Mouse (Mus musculus) heart, postnatal 4 days (tissue): Measurements from ENCODE around the gene Ap2m1. TPM values are rescaled to one million over a fixed set of nuclear protein-coding genes. Genes with fewer than 3 reads are reported as not detected.
"Not testable (repeated sequence)": the region's sequence is repeated elsewhere in the genome, so short reads cannot be mapped to it uniquely, and the experiment has no call there.

Experiments
- DNase-seq: peaks from one replicate; pipeline ENCODE4 v3.0.0; 2021
- total RNA-seq, 2 experiments: library from RNA; stranded (reverse); gene quantifications; 2 replicates each; pipeline ENCODE4 v1.2.3; 2021

The Ap2m1 gene
- 100 to 1,000 TPM; 283 to 296 TPM for total RNA-seq

DNA sequence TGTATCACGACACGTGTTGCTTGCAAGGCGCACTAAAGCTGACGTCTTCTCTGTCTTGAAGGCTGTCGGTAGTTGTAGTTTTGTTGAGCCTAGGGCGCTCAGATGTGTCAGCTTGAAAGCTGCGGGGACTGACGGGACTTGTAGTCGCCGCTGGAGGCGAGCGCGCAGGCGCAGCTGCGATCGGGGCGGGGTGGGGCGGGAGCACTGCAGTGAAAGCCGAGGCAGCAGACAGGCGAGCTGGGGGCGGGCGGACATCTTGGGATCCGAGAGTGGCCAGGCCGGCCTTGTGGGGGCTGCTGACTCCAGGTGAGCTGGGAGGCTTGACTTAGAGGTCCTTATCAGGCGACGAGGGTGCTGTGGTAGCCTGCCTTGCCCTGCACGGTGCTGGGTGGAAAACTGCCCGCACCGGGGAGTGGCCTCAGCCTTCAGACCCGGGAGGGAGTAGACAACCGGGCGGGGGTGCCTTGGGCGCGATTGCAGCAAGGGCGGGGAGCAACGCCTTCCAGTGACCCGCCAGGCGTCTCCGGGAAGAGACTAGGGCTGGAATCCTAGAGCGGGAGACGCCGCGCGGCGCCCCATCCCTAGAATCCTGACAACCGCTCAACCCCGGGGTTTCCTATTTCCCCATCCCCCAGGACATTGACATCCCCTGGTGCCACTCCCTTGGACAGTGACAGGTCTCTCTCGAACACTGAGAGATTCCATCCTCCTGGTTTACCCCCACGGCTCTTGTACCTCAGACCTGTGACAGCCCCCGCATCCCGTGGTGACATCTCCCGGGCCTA lies at the start of gene Ap2m1:
Gene Ap2m1 (plus strand): TSS at position 183 of the 785 bp plus-strand sequence.
- DNase-seq: peak; percentile 94

DNA sequence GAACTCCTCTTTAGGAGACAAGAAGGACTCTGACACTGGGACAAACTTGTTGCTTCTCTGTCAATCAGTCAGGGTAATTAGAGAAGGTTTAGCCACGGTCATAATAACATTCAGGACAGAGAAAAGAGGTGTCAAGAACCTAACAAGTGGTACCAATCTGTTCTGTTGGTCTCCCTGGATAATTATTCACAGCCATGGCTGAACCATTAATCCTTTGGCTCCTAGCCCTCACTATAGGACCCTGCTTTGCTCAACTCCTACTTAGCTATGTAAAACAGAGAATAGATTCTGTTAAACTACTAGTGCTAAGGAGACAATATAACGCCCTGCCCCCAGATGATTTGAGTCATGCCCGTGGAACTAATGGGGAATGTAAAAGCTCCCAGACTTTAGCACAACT lies 49.2 kb upstream of the Ap2m1 start:
- no peak for DNase-seq

DNA sequence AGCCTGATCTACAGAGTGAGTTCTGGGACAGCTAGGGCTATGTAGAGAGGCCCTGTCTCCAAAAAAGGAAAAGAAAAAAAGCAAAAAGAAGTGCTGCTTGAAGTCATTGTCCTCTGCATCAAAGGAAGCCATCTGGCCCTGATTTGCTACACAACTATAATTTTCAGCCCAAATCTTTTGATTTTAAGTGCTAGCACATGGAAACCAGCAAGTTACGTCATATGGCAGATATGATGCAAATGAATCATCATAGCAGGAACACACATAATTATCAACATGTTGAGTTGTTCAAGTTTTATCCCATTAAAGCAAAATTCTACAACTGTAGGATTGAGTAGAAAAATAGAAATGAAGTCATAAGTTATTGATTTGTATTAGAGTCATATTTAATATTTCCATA lies 47.1 kb upstream of the Ap2m1 start:
- no peak for DNase-seq

DNA sequence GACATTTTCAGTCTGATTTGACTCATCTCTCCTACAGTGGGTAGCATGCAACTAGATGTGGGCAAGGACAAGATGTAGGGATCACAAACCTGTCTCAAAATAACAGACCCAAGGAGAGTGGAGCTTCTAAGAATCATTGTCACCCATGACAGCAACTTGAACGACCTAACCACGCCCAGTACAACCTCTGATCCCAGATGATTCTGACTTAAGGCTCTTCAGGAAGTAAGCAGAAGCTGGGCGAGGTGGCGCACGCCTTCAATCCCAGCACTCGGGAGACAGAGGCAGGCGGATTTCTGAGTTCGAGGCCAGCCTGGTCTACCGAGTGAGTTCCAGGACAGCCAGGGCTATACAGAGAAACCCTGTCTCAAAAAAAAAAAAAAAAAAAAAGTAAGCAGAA lies 46.5 kb upstream of the Ap2m1 start:
- not testable (repeated sequence) for DNase-seq

DNA sequence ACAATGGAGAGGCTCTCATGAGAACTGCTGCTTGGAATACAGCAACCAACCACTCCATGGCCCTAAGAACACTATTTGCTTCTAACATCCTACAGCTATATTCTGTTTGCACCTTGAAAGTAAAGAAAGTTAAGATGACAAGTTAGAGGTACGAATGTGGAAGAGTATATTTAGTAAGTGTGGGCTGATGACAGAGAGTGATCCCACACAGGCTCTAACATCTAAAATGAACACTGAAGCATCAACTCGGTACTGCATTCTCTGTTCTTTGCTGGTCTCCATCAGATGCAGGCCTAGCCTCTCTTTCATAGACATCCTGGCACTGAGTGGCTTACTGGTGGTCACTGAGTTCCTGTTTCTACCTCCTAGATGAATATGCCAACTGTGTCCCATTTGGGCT lies 46.0 kb upstream of the Ap2m1 start:
- no peak for DNase-seq

DNA sequence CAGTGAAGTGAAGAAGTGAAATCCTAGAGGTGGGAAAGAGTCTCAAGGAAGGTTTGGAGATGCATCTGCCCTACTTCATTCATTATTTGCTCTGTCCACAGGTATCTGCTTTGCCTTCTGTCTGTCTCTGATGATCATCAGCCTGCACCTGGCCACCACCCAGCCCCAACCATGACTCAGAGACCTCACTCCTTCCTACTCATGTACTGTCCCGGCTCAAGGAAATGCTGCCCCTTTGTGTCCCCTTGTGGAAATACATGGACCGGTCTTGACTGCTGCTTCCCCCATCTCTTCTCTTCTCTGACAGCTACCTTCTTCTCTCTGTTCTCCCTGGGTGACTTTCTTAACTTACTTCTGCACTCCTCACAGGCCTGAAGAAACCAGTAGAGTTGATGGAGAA lies 44.7 kb upstream of the Ap2m1 start:
- peak; percentile 54 for DNase-seq

DNA sequence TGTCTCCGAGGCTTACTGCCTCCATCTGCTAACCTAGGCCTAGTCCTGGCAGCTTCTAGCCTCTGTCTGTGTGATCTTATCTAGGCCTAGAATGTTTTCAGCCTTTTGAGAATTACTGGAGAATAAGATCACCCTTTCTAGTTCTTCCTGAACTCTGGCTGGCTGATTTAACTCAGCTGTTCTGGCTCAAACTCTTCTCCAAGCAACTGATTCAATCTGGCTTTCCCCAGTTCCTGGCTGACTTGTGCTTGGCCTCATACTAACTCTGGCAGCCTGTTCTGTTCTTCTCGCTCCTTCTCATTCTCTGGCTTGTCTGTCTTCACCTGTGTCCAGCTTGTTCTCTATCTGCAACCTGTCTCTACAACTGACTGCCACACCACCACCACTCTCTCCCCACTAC lies 44.0 kb upstream of the Ap2m1 start:
- no peak for DNase-seq

DNA sequence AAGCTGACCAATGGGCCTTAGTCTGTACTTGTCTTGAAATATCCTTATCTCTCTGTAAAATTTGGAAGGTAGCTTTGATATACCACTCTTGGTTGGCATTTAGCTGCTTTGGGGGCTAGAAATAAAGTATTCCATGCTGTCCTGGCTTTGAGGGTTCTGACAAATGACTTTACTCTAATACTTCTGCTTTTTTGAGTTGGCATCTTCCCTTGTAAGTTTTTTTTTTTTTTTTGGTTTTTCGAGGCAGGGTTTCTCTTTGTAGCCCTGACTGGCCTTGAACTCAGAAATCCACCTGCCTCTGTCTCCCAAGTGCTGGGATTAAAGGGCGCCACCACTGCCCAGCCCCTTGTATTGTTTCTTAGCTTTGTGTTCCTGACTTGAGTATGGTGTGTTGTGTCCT lies 41.8 kb upstream of the Ap2m1 start:
- no peak for DNase-seq

DNA sequence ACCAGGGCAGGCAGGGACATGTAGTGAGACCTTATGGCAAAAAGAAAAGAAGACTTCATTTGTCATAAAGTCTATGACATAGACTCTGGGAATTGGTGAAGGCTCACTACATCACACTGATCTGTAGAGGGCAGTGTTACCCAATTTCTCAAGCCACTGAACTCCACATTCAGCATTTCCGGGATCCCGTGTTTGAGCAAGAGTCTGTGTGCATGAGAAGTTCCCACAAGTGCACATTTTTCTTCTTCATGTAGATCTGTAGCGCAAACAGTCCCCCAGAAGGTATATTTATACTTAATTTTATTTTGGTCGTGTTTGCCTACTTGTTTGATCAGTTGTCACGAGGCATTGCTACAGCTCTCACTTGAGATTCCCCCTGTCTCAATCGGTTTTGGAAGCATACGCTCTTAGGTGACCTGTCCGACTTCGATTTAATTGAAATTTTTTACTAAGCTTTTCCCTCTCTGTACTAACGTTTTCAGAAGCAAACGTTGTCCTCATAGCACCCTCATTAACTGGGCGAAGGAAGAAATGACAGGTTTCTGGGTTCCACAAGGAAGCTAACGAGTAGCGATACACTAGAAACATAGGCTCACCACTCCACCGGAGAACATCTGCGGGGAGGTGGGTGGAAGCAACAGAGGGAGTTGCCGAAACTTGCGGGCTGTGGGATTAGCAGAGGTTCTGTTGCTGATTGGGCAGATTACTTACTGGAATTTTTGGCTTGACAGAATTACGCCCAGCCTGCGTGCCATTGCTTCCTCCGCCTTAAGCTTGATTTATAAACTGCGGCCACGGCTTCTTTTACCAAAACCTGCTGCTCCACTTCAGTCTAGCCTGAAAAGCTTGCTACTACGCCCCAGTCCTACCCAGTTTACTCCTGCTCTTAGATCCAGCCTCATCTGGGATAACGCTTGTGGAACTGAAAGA lies 38.3 kb upstream of the Ap2m1 start:
- DNase-seq: peak; percentile 69

DNA sequence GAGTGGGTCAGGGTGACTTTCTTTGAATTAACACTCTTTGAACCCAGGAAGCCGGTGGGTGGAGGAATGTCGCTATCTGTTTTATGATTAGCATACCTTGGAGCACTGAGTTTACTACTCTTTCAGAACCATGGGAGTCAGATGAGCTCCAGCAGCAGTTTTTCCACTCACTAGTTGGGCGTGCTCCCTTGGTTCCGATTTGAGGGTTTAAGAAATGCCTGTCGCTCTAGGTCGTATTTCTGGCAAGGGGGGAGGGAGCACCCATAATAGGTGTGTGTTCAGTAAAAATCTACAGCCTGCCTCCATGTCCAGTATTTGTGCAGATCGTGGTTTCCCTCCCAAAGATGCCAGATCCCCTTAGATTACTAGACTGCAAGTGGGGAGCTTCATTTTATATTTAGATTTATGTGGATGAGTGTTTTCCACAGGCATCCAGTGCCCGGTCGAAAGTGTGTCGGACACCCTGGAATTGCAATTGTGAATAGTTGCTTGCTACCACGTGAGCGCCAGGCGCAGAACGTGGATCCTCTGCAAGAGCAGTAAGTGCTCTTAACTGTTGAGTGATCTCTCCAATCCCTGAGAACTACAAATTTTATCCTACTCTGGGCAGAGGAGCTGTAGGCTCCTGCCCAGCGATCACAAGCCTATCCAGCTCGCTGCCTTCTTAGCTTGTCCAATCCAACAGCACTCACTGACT lies 37.1 kb upstream of the Ap2m1 start:
- no peak for DNase-seq

DNA sequence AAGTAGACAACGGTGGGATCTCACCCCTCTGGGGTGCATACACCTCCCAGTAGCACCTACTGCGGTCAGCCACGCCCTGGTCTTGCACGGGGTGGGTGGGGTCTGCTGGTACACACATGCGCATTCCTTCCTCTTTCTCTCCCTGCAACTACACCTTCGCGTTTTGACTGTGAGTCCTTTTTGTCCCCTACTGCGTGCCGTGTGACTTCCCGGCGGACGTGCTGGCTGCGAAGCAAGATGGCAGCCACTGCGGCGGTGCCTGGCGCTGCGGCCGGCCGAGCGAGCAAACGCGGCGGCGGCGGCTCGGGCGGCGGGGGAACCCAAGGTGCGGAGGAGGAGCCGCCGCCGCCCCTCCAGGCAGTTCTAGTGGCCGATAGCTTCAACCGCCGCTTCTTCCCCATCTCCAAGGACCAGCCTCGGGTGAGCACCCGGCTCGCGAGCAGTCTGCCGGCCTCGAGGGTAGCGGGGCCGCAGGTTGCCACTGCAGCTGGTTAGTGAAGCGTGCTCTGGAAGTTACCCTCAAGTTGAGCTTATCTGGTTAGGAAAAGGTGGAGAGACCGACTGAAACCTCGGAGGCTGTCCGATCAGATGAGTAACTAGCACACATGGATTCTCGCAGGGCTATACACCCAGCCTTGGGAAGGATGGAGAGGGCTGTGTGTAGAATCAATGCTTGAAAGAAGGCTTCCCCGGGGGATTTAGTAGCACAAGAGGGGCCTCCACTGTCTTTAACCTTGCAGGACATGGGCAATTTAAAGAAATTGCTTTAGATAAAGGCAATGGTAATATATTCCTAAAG lies 36.4 kb upstream of the Ap2m1 start, which contains the start of gene Eif2b5:
Gene Eif2b5 (plus strand): TSS at position 141 of the 799 bp plus-strand sequence.
- DNase-seq: peak; percentile 92

DNA sequence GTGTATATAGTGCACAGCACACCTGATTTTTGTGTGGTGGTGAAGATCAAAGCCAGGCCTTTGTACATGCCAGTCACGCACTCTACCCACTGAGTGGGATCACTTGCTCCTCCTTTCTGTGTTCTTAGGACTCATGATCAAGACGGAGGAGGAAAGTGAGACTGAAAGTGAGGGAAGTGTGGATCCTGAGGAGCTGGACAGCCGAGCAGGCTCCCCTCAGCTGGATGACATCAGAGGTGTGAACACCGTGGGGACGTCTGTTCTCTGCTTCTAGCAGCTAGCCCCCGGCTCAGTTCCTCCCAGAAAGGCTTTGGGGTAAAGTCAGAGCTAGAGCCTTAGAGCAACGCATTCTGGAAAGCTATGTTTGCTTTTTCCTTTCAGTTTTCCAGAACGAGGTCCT lies 29.3 kb upstream of the Ap2m1 start:
- DNase-seq: no peak

DNA sequence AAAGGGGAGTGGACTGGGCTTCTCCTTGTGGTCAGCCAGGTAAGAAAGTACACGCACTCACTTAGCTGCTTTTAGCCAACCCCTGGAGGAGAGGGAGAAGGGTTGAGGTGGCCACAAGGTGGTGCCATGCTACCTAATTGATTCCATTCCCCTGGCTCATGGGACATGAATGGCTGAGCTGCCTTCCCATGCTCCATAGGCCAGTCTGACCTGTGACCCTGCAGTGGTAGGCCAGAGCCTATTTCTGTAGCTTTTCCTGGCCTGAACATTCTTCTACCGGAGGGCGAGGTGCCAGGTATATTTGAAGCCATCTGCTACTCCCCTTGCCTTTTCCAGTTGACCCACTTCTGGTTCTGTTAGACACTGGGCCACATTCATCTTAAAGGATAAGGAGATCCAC lies 25.9 kb upstream of the Ap2m1 start:
- DNase-seq: peak; percentile 54

DNA sequence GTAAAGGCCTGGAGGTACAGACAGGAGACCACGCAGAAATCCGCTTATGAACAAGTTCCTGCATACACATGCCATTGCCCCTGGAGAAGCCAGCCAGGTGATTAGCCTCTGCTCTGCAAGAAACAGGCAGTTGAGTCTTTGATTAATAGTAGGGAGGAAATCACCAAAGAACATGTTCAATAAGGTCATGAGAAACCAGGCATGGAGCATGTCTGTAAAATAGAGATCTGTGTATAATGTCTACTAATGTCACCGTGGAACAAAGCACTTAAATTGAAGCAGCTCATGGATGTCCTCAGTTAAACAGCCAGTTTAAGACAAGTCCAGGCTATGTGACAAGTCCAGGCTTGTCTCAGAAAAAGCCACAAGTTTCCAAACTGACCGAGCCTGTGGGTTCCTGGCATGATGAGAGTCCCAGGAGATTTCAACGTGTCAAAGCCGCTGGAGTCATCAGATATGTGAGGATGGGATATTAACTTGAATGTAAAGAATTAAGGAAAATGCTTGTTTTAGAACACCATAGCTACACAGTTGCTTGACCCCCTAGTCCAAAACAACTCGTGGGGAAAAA lies 23.9 kb upstream of the Ap2m1 start:
- DNase-seq: no peak

DNA sequence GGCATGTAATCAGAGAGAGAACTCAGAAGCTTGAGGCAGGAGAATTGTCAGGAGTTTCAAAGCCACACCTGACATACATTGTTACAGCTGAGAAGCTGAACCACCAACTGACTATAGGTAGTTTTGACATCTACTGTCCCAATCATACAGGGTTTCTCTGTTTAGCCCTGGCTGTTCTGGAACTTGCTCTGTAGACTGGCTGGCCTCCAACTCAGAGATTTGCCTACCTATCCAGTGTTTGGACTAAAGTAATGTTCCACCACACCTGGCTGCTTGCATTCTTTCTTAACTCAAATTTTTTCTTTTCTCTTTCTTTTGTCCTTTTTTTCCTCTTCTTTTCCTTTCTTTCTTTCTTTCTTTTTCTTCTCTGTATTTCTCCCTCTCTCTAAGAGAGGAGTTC lies 19.2 kb upstream of the Ap2m1 start:
- DNase-seq: no peak

DNA sequence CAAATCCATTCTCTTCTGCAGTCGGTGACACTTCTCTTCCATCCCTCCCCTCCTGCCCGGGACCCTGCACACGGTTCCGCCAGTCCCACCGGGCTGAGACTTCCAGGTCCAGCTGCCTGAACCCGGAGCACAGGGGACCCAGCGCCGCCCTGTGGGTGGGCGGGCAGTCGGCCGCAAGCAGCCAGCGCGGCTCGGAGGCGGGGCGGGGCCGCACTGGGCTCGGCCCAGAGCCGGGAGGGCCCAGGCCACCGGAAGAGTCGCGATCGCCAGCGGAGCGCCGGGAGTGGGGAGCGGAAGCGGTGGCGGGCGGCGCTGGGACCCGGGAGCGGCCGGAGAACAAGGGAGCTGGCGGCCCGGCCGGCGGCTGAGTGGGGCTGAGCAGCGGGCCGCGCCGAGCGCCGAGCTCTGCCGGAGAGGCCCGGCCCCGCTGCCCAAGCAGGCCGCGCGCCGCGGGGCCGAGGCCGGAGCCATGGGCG lies 18.5 kb upstream of the Ap2m1 start, which contains the start of gene Dvl3:
Gene Dvl3 (plus strand): TSS at position 257 of the 476 bp plus-strand sequence.
- DNase-seq: peak; percentile 94

DNA sequence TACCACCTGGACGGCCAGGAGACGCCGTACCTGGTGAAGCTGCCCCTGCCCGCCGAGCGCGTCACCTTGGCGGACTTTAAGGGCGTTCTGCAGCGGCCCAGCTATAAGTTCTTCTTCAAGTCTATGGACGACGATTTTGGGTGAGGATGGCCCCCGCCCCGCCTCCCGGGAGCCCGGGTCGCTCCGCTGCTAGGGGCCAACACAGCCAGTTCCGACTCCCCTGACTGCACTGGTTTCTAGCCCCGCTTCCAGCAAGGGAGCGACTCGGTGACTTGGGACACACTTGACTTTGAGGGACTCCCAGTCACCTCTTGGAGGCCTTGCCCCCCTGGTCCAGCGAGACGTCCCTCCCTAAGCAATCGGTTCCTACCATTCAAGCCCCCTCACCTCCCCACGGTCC lies 18.1 kb upstream of the Ap2m1 start:
- DNase-seq: peak; percentile 45

DNA sequence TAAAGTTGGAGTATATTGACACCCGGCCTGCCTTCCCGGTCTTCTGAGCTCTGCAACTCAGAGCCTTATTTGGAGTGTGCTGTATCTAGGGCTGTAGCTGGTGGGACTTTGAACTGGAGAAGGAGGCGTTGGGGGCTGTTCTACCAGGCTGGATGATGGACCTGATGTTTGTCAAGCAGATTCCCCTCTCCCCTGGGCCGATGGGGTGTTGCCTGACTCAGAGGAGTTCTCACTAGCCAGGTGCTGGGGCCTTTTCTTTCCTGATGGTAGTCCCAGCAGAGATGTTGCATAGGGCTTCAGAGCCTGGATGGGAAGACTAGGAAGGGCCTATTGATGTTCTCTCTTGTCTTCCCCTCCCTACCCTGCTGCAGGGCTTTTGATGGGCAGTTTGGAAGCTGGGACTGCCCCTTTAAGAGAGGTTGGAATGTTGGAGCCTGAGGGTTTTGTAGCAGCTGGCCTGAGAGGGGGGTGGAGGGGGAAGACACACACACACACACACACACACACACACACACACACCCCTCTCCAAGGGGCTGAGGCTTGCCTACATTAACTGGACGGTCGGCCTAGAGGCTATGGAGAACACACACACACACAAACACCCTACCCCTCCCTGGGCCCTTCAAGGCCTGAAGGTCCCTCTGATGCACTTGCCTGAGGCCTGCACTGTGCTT lies 17.4 kb upstream of the Ap2m1 start:
- DNase-seq: peak; percentile 51

DNA sequence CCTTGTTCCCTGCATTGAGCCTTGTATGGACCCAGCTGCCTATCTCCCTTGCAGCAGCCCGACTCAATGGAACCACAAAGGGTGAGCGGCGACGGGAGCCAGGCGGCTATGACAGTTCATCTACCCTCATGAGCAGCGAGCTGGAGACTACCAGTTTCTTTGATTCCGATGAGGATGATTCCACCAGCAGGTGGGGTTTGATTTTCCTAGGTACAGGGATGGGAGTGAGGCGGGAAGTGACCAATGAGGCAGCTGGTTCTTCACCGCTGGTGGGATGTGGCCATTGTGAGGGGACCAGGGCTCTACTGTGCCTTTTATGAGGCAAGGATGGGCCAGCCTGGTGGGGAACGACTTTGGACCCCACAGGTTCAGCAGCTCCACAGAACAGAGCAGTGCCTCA lies 11.4 kb upstream of the Ap2m1 start:
- no peak for DNase-seq

DNA sequence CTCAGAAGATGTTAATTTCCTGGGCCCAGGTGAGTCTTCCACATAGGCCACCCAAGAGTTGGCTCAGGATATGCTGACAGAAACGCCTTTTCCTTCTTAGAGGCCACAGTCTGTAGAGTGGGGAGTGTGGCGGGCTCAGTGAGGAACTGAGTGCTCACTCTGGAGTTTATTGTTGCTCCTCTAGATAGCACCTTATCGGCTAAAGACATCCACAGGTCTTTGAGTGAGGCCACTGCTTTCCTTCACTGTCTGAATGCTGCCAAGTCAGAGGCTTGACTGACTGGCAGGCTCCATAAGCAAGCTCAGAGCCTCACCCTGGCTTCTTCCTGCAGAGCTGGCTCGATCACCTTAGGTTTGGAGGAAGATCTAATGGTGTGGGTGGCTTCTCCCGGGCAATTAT lies 6.5 kb upstream of the Ap2m1 start:
- no peak for DNase-seq

DNA sequence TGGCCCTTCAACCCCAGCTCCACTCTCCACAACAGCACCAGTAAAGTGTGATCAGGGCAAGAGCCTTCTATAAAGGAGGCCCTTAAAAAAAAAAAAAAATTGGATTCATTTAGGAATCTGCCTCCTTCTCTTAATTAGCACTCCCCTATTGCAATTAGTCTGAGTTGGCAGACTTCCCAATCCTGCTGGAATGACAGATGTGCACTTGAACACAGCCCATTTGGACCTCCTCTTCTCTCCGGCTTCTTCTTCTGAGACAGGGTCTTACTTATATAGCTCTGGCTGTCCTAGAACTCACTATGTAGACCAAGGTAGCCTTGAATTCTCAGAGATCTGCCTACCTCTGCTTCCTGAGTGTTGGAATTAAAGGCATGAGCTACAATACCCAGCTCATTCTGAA lies 5.9 kb upstream of the Ap2m1 start:
- DNase-seq: no peak
